Mouse (Mus musculus): ENCODE measurements around the gene Traf6.
"Not testable (repeated sequence)": the region's sequence is repeated elsewhere in the genome, so short reads cannot be mapped to it uniquely, and the experiment has no call there.

Gene Traf6

GRCm38 (mm10) chr2:101693577-101694215 lies 15.5 kb downstream of the Traf6 start:
- DNase-seq (ENCODE audit: low read depth in 2 of 2, low spot score in 2 of 2), result peak in 1 of 2 experiments; percentile 8

- DNase-seq (ENCODE audit: low read depth in 2 of 2, low spot score in 2 of 2), result no peak
These were observed 17.4 kb downstream of the Traf6 start for GRCm38 (mm10) chr2:101695584-101695983.

GRCm38 (mm10) chr2:101699284-101699683 lies 21.1 kb downstream of the Traf6 start:
- DNase-seq (ENCODE audit: low read depth in 2 of 2, low spot score in 2 of 2), result no peak

GRCm38 (mm10) chr2:101705941-101706485 lies 27.8 kb downstream of the Traf6 start:
- no peak for DNase-seq (ENCODE audit: low read depth in 2 of 2, low spot score in 2 of 2)

DNA sequence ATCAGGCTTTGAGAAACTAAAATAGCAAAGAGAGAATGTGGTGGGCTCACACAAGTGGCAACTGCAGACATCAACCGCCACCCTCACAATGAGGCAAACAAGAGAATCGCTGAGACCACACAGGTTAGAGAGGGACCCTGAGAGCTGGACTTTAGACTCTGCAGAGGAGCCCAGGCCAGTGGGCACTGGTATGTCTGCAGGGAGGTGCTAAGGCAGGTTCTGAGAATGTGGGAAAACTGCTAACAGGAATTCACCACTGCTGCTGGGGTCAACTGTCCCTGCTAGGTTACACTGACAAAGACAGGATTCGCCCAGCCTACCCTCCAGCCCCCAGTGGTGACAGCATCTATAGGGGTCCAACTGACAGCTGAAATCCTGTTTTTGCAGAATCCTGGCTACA lies 33.4 kb downstream of the Traf6 start:
- no peak for DNase-seq (ENCODE audit: low read depth in 2 of 2, low spot score in 2 of 2)

DNA sequence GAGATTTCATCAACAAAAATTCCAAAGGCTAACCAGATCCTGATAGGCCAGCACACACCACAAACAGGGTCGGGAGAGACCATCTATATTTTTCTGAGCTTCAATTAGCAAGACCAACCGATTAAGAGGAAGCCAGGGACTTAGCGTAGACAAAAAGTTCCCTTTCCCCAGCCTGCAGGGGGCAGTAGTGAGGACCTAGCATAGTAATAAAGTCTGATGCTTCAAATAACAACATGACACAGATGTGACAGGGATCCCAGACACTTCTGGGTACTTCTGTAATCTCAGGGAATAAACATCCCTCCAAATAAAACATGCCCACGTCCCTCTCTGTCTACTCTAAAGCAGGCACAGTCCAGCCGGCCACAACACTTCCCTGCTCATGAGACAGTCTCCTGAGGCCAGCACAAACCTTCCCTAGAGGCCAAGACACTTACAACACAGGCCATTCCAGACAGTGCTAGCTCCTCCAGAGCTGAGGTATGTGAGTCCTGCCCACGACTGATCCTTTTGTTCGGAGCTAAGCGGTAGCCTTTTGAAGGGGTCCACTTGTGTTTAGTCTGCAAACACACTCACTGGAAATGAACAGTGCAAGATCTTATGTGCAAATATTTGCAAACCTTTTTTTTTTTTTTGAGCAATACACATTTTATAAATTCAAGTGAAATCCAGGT lies 37.6 kb downstream of the Traf6 start:
- DNase-seq (ENCODE audit: low read depth in 2 of 2, low spot score in 2 of 2), result peak; percentile 13 to 35

GRCm38 (mm10) chr2:101717162-101717561 lies 38.9 kb downstream of the Traf6 start:
- no peak for DNase-seq (ENCODE audit: low read depth in 2 of 2, low spot score in 2 of 2)

DNA sequence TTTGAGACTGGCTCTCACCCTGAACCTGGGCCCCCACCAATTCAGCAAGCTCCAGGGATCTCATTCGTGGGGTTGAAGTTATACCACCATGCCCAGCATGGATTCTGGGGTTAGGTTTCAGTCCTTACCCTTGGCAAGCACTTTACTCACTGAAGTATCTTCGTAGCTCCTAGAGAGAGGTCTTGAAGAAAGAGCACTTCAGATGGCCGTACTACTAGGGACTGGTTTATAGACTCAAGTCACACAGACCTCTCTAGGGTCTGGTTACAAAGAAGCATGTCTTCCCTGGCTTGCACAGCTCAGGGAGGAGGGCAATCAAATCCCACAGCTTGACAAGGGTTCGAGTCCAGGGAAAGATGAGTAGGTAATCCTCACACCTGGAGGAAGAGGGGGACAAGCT lies 43.6 kb downstream of the Traf6 start:
- no peak for DNase-seq (ENCODE audit: low read depth in 2 of 2, low spot score in 2 of 2)

DNA sequence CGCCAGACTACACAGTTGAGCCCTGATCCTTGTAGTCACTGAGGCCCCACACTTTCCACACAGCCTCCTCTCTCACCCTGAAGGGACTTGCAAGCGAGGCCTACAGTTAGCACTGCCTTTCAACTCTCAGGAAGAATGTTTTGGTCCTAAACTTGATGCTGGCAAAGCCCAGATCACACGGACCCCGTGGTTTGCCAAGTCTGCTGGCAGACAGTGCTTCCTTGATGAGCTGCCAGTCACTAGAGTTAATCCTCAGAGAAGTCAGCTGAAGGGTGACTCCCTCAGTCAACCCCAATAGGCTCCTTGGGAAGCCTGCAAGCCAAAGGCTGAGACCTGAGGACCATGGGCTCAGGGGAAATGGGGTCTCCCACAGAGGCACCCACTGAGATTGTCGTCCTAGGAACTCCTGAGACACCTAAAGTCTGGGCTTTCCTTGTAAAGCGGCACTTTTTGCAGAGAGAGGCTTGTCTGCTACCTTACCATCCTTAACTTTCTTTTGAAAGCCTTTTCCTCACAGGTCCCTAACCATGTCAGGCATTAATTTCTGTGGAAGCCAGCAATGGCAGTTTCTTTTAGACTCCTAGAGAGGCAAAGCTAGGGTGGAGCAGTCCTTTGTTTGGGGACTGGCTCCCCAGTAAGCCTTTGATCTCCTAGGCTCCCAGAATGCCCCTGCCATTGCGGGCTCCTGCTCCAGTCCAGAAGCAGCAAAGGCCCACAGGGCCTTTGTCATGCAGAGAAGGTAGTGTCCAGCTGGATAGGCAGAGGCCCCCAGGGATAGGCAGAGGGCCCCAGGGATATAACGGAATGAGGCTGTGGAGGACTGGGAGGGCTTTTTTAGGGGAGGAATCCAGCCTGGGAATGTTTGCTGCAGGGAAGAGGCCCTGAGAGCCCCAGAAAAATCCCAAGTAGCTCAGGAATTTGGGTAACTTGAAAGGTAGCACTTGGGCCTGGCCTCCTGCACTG lies 44.4 kb downstream of the Traf6 start:
- no peak for DNase-seq (ENCODE audit: low read depth in 2 of 2, low spot score in 2 of 2)

GRCm38 (mm10) chr2:101723333-101723881 lies 45.2 kb downstream of the Traf6 start:
- no peak for DNase-seq (ENCODE audit: low read depth in 2 of 2, low spot score in 2 of 2)

DNA sequence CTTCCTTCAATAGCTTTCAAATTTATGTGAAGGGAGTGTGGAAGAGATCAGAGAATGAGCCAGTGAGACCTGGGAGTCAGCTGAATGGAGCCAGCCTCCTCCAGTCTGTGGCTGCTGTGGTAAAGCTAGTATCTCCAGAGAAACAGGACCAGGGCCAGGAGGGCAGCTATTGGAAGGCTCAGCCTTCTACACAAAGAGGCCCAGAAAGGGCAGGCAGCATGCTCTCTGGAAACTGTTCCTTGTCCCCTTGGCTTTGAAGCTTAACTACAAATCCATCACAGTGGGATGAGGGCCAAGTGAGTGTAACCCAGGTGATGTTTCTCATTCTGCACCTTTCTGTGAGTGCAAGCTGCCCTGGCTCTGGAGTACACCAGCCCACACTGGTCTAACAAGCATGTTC lies 49.6 kb downstream of the Traf6 start:
- no peak for DNase-seq (ENCODE audit: low read depth in 2 of 2, low spot score in 2 of 2)

- no peak for DNase-seq (ENCODE audit: low read depth in 2 of 2, low spot score in 2 of 2)
These were observed 51.2 kb downstream of the Traf6 start for GRCm38 (mm10) chr2:101729472-101729871.

GRCm38 (mm10) chr2:101730972-101731371 lies 52.7 kb downstream of the Traf6 start:
- no peak for DNase-seq (ENCODE audit: low read depth in 2 of 2, low spot score in 2 of 2)

GRCm38 (mm10) chr2:101732777-101733210 lies 54.6 kb downstream of the Traf6 start:
- DNase-seq (ENCODE audit: low read depth in 2 of 2, low spot score in 2 of 2), result no peak

DNA sequence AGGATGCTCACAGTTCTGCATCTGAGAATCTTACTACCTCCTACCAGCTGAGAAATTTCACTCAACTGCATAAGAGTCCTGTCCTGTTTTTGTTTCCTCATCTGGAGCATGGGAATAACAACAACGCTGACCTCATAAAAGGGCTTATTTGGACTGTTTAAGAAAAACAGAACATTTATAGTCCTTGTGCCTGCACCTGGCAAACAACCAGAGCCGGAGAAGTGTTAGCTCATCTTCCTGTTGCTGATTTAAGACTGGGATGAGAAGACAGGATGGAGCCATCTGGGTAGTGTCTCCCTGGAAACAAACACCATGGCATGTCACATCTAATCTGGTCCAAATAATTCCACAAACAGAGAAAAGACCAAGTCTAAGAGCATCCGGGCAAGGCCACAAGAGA lies 55.3 kb downstream of the Traf6 start:
- no peak for DNase-seq (ENCODE audit: low read depth in 2 of 2, low spot score in 2 of 2)

- no peak for DNase-seq (ENCODE audit: low read depth in 2 of 2, low spot score in 2 of 2)
These were observed 61.7 kb downstream of the Traf6 start for GRCm38 (mm10) chr2:101739914-101740313.

DNA sequence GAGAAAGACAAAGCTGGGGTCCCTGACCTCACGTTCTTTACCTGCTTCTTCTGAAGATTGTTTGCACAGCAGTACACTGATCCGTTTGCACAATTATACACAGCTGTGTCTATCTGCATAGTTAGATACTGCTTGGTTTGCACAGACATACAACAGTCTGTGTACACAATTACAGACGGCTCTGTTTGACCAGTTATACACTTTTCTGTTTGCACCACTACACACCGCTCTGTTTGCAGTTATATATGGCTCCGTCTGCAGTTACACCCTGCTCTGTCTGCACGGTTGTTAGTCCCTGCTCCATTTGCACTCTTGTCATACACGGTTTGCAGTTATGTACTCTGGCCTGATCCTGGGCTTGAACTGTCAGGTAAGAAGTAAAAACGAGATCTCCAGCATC lies 63.4 kb downstream of the Traf6 start:
- DNase-seq (ENCODE audit: low read depth in 2 of 2, low spot score in 2 of 2), result no peak

GRCm38 (mm10) chr2:101742072-101742860 lies 64.0 kb downstream of the Traf6 start:
- no peak for DNase-seq (ENCODE audit: low read depth in 2 of 2, low spot score in 2 of 2)

GRCm38 (mm10) chr2:101745656-101746055 lies 67.4 kb downstream of the Traf6 start:
- DNase-seq (ENCODE audit: low read depth in 2 of 2, low spot score in 2 of 2), result not testable (repeated sequence)

GRCm38 (mm10) chr2:101746537-101746936 lies 68.3 kb downstream of the Traf6 start:
- no peak for DNase-seq (ENCODE audit: low read depth in 2 of 2, low spot score in 2 of 2)

Measured in CD8-positive naive resting alpha-beta T cell, adult 2 months (primary cell).